Mouse (Mus musculus): ENCODE measurements around the gene Ogg1. TPM values are rescaled to one million over a fixed set of nuclear protein-coding genes. Genes with fewer than 3 reads are reported as not detected.
A peak's percentile ranks its signal among the peaks of the same experiment; 100 is the strongest.

Gene Ogg1
- 10 to 100 TPM; 11.9 to 12.0 TPM for total RNA-seq (2021)
- long read RNA-seq, experiment 1, transcript Ogg1-201 (7 exons, 1,549 nt): major isoform, 6 of 11 reads
- long read RNA-seq, experiment 1, partial matches to known transcripts: 0 of 11 reads
- long read RNA-seq, experiment 1, other reads (novel, unspliced or antisense): 3 of 11 reads
- long read RNA-seq, experiment 2, transcript Ogg1-201 (7 exons, 1,549 nt): major isoform, 6 of 10 reads
- long read RNA-seq, experiment 2, partial matches to known transcripts: 1 of 10 reads
- long read RNA-seq, experiment 2, other reads (novel, unspliced or antisense): 2 of 10 reads

DNA sequence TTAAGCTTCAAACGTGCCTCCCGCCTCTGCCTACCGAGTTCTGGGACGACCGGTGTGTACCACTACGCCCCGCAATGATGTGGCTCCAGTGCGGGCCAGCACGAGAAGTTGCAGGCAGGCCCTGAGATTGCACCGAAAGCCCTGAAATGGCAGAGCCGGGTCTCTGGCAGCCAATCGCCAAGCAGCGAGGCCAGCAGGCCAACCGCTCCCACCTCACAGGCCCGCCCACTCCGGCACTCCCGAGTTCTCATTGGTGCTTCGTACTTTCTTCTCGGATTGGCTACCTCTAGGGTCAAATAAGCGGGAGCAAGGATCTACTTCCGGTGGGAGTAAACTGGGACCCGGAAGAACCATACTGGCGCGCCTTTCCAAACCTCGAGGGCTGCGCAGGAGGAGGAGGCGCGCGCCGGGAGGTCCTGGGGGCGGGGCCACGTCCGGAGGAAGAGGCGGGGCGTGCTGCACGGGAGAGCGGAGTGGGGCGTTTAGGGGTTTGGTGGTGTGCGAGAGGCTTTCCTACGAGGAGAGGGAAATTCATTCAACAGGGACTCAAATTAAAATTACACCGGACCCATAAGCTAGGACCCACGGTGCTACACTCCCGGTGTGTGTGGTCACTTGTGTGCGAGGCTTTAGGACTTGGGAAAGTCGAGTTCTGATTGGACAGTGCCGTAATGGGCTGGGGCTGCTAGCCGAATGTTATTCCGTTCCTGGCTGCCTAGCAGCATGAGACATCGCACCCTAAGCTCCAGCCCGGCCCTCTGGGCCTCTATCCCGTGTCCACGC is at the start of gene Ogg1:
Gene Ogg1 (plus strand): TSS at position 440 of the 783 bp plus-strand sequence.
- peak; percentile 98 for DNase-seq

DNA sequence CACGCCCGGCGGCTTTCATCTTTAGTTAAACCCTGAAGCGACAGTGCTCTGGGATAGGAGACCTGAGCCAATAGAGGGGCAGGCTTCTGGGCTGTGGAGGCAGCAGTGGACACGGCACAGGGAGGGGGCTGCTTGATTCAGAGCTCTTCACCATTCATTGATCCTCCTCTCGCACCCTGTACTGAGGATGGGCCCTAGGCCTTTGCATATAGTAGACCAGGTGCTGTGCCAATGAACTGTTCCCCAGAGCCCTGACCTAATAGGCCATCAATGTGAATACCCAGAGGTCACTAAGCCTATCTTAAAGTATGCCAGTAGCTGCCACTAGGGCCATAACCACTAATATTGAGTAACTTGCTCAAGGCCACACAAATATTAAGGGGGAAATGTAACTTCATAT is 45.1 kb upstream of the Ogg1 start:
- DNase-seq: no peak

DNA sequence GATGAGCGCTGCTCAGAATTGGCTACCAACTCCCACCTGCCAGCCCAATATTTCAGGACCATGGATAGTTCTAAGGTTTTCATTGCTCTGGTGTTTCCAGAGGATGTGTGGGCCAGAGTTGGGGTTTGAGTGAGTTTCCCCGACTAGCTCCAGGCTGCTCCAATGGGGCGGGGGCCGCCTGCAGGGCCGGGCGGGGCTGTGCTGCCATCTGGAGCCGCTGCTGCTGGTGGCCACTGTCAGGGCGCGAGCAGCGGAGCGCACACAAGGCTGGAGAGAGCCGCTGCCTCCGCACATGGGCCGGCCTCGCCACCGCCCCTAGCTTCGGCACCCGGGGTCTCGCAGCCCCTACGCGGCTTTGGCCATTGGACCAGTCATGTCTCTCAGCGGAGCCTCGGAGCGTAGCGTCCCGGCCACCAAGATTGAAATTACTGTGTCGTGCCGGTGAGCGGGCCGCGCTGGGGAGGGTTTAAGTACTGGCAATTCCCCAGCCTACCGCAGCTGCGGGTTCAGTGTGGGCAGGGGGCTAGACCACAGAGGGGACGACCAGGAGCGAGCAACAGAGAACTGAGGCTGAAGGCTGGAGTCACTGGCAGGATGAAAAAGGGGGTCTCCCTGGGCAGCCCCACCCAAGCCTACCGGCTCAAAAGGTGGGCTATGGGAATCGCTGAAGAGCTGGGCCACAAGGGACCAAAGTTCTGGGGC is 44.5 kb upstream of the Ogg1 start, which contains the start of gene Cpne9:
Gene Cpne9 (plus strand): TSS at position 207 of the 702 bp plus-strand sequence.
- peak; percentile 35 for DNase-seq

DNA sequence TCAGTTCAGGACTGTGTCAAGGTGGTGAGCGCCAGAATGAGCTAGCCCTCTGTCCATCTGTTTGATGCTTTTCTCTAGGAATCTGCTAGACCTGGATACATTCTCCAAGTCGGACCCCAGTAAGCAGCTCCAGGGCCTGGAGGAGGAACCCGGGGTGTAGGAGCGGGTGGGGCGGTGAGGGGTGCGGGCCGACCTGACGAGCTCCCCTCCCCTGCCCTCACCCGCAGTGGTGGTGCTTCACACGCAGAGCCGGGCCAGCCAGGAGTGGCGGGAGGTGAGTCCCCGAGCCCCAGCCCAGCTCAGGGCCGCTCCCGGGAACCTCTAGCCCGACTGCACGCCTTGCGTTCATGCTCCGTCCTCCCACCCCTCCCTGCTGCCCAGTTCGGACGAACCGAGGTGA is 43.8 kb upstream of the Ogg1 start:
- no peak for DNase-seq

DNA sequence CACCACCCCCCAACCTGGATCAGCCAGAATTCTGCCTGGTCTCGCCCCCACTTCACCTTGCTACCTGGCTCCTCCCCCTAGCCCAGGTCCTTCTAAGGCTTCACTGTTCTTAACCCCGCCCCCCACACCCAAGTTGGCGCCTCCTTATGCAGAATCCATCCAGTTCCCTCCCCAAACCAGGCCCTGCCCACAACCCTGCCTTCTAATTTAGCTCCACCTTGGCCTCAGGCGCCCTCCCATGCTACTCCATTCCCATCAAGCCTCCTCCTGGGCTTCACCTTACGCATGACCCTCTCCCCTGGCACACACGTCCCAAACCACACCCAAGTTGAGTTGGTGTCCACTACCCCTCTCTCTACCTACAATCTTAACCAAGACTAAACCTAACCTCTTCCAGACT is 43.3 kb upstream of the Ogg1 start:
- DNase-seq: no peak

DNA sequence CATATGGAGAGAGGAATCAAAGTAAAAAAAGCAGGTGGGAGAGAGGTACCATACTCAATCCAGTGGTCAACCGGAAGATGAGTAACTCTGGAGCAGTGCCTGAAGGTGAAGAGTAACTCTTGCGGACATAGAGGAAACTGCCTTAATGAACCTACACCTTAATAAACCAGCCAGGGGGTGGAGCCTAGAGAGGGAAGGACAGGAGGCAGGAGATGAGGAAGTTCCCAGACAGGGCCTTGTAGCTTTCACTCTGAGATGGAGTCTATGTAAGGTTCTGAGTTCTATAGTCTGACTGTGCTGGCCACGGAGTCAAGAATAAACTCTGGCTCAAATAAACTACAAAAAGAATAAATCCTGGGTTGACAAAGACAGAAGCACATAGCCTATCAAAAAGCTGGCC is 41.8 kb upstream of the Ogg1 start:
- no peak for DNase-seq

DNA sequence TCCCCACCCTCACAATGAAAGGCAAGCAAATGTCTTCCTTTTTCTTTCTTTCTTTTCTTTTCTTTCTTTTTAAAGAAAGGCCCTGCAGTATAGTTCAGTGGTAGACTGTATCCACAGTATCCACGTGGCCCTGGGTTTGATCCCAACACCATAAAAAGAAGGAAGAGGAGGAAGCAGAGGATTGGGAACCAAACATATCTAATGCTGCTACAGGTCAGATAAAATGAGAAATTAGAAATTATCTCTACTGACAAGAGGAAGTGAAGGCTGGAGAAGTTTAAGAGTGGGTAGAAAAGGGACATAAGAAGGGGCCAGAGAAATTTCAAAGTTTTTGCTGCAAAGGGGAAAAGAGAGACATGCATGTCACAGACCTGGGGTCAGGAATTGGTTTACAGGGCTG is 40.5 kb upstream of the Ogg1 start:
- DNase-seq: no peak

DNA sequence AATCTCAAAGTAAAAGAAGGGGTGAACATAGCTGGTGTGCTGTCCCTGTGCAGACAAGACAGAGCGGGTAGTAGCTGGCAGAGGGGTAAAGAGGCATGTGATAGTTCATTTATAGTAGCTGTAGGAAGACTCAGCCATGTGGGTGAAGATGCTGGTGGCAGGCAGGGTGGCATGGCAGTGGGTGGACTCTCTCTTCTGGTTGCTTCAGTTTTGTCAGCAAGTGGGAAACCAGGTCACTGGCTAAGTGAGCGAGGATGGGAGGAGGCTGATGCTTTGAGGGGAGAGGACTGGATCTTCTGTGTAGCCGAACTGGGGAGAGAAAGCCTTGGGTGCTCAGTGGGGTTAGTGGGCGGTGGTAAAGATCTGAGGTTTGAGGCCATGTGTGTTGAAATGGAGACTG is 39.5 kb upstream of the Ogg1 start:
- DNase-seq: no peak

DNA sequence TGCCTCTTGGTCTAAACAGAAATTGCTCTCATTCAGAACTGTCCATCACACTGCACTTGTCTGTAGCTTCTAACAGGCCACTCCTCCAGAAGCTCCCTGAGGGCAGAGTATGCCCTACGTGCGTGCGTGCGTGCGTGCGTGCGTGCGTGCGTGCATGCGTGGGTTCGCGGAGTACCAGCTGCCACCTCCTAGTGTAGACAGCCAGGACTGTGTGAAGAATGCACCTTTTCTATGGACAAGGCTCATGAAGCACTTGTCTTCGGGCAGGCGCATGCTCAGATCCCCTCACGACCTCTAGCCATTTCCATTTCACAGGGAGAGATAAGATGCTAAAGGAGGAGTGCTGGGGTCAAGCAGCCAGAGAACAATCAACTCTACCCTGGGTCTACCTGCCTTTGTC is 37.4 kb upstream of the Ogg1 start:
- DNase-seq: no peak

DNA sequence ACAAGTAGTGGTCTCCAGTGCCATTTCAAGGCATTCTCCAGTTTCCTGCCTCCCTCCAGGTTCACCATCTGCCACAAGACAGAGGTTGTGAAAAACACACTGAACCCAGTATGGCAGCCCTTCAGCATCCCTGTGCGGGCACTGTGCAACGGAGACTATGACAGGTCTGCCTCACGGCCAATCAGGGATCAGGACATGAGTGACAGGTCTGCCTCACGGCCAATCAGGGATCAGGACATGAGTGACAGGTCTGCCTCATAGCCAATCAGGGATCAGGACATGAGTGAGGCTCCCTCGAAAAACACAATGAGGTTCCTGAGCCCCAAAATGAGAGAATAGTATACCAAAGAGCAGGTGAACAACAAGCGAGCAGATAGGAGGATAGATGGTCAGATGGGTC is 36.4 kb upstream of the Ogg1 start:
- DNase-seq: no peak

DNA sequence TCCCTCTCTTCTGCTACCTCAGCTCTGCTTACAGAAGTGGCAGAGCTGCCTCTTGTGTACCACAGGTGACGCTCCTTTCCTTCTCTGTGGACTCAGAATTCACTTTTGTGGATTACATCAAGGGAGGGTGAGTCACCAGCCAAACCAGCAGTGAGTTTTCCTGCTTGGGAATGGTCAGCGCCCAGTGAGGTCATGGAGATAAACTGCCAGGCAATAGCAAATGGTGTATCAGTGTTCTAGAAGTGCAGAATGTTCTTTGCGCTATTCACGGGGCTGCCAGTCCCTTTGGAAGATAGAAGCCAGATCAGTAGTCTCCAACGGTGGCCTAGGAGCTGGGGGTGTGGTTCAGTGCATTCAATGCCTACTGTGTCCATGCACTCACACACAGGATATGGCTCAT is 33.8 kb upstream of the Ogg1 start:
- no peak for DNase-seq

DNA sequence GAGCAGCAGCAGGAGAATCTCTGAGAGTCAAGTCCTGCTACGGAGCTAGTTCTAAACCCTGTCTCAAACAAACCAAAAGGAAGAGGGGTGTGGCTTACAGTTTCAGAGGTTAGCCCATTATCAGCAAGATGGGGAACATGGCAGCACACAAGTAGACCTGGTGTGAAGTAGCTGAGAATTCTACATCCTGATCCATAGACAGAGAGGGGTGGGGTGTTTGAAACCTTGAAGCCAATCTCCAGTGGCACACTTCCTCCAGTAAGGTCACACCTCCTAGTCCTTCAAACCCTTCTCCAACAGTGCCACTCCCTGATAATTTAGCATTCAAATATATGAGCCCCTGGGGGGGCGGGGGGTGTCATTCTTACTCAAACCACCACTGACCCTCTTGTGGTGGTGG is 30.7 kb upstream of the Ogg1 start:
- no peak for DNase-seq

DNA sequence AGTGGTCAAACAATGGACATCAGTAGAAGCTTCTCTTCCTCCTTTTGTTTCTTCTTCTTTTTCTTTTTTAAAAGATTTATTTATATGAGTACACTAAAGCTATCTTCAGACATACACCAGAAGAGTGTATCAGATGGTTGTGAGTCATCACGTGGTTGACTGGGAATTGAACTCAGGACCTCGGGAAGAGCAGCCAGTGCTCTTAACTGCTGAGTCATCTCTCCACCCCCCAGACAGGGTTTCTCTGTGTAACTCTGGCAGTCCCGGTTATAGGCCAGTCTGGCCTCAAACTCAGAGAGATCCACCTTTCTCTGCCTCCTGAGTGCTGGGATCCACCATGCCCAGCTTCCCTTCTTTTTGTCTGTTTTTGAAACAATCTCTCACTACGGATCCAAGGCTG is 30.1 kb upstream of the Ogg1 start:
- no peak for DNase-seq

DNA sequence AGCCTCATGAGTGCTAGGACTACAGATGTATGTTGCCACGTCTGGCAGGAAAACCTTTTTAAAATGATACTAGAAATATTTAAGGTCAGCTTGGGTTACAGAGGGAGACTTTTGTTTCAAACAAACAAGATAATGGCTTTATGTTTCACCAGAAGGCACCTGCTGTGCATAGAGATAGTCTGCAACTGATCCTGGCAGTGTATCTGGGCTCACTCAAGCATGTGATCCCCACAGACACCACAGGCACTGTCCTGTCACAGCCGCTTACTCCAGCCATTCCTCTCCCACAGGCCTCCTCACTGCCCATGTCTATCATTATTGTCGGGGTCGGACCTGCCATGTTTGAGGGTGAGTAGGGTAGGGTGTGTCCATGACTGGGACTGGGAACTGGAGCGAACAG is 25.4 kb upstream of the Ogg1 start:
- no peak for DNase-seq

DNA sequence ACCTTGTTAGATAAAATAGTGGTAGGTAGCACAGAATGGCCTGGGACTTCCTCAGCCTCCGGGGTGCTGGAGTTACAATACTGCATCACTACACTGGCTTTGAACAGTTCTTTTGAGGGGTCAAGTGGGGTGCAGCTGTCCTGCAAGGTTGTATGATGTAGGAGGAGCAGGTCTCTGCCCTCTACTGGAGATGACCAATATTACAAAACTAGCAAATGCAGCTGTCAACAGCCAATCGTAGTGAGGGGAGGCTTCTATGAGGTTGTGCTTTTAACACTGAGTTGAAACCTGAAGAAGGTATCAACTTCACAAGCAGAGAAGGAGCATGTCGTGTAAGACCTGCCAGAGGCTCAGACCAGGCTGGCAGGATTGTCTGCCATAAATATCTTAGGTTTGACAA is 24.5 kb upstream of the Ogg1 start:
- DNase-seq: peak; percentile 13

DNA sequence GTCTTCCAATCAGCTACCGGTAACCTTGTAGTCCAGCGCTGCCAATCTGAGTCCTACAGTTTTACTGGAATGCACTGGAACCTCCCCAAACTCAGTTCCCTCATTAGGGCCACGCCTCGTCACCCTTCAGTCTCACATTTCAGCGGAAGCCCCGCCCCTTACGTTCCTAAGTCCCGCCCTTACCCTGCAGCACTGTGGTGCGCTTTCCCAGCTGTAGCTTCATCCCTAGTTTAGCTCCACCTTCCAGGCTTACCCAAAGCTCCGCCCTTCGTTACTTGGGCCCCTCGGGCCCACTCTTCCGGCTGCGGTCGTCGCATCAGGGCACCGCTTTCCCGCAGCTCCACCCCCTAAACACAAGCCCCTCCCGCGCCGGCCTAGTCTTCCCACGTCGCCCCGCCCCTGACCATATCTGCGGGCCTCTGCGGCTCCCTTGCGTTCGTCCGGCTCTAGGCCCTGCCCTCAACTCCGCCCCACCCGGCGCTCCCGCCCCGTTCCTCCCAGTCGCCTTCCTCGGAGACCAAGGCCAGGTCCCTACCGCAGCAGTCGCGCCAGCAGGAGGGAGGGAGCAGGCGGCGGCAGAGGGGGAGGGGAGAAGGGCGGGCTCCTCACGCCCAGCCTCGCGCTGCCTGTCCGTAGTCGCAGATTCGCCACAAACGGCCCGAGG is 20.3 kb upstream of the Ogg1 start:
- peak; percentile 100 for DNase-seq

DNA sequence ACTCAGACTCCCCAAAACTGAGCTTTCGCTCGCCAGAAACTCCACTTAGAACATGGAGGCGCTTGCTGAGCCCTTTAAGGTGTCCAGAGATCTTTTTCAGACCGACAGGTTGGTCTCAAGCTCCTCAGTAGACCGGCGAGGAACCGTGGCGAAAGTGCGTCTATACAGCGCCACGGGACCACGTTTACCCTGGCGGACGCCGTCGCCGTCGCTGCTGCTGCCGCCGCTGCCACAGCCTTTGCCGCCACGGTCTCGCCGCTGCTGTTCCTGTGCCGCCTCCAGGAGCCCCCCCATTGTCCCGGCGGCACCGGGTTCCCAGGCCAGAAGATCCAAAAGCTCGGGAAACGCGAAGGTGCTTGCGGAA is 19.8 kb upstream of the Ogg1 start, which contains the start of gene Brpf1:
Gene Brpf1 (plus strand): TSS at position 152 of the 364 bp plus-strand sequence.
- no peak for DNase-seq

DNA sequence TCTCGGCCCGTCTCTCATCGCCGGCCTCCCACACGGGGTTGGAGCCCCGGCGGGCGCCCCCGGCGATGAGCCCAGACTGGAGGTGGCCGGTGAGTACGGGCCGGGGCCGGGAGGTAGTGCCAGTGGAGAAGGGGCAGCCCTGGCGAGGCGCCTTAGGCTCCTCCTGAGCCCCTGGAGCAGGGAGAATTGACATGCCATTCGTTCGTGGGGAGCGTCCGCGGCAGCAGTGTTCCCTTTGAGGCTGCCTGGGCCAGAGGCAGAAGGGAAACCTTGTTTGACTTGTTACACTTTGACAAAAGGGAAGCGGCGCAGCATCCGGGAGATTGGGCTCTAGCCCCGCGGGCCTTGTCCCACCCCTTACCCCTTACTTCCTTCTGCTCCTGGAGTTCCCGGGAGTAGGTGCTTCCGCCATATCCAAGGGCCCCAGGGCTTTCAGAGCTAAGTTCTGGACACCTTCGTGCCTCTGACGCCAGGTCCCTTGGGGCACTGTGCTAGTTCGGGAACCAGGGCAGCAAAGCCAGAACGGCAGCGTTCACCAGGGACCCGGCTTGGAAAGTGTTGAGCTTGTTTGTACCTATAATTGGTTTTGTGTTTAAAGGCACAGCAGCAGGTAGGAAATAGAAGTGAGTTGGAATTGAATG is 19.2 kb upstream of the Ogg1 start:
- DNase-seq: peak; percentile 86

DNA sequence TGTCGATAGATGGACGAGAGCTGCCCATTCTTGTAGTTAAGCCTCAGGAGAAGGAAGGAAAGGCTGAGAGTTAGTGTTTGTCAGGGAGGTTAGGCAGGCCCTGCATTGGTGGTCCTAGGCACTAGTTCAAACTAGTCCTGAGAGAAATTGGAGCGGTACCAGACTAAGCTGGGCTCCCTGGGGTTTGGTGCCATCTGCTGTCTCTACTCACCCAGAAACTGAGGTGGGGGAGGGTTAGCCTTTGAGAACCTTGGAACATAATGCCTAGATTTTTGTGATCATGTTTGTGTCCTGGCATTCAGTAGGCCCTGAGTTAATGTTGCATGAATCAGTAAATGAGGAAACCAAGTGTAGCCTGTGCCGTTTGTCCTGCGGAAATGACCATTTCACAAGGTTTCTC is 18.6 kb upstream of the Ogg1 start:
- peak; percentile 60 for DNase-seq

DNA sequence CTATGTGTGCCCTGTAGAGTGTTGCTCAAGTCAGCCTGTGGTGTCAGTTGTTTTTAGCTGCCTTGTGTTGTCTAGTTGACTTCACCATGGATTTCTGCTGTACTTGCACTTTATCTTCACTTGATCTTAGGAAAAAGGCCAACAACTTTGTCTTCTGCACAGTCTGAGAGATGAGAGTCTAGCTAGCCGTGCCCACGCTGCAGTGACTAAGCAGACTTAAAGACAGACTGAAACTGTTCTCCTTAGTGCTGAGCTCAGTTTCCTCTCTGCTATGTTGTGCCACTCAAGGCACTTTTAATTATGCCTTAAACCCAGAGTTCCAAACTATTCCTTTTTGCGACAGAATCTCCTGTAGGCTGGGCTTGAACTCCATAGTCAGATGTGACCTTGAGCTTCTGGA is 10.8 kb upstream of the Ogg1 start:
- DNase-seq: no peak

DNA sequence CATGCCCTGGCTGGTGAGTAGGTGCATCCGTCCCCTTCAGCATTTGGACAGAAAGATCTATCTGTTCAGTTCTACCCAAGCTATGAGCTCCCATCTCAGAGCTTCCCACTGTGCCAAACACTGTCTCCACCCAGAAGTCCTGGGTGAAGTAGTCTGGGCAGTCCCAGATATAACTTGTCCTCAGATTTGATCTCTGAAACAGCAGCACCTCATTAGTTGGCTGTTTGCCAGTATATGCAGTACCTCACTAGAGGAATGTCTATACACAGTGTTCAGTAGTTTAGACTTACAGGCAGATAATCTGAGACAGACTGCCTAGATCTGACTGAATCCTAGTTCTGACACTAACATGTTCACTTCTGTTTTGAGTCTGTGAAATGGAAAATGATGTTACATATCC is 2.6 kb downstream of the Ogg1 start:
- no peak for DNase-seq

DNA sequence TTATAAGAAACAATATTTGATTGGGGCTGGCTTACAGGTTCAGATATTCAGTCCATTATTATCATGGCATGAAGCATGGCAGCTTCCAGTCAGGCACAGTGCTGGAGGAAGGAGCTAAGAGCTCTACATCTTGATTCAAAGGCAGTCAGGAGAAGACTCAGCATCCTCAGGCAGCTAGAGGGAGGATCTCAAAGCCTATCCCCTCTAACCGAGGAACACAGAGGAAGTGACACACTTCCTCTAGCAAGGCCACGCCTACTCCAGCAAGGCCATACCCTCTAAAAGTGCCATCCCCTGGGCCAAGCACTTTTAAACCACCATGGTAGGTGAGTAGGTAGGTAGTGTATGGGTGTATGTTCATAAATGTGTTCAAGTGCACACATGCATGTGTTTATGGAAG is 3.8 kb downstream of the Ogg1 start:
- no peak for DNase-seq

All from adrenal gland, postnatal 10 days (tissue).